Mouse (Mus musculus): ENCODE data around the gene Map2k6. TPM values are rescaled to one million over a fixed set of nuclear protein-coding genes. Genes with fewer than 3 reads are reported as not detected.
"Not testable (repeated sequence)": the region's sequence is repeated elsewhere in the genome, so short reads cannot be mapped to it uniquely, and the experiment has no call there.

Gene Map2k6
- total RNA-seq (2014; rRNA removed) (25.5 and 25.9 TPM in 2 replicates), polyA plus RNA-seq (2015; fragmentation: Nextera tagmentation; extraction: Ambion mirVana) (19.2 and 21.3 TPM in 2 replicates)

GRCm38 (mm10) chr11:110398553-110399239, at the start of gene Map2k6:
Gene Map2k6, plus strand, starts transcription at chr11:110399122.
- peaks cover 9% of the 10 kb centered on the region for H3K4me1 ChIP-seq (ENCODE audit: insufficient read depth)
- peak within 1 kb of the TSS; percentile 50 for H3K9ac ChIP-seq
- TF ChIP-seq CTCF (IDR thresholded peaks at IDR 0.05; ENCODE audit: low read depth) = peak; percentile 37; the same call in 1 of the 2 replicates
- H3K36me3 ChIP-seq (ENCODE audit: insufficient read depth) = no peaks in the 10 kb centered on the region
- H3K4me3 ChIP-seq (ENCODE audit: low read depth, low read length) = peak within 1 kb of the TSS; percentile 68
- no peak within 1 kb of the TSS for H3K27ac ChIP-seq (ENCODE audit: low read depth, low read length)
- DNase-seq (peak; percentile 90), ATAC-seq (peak; percentile 95)
- H3K4me2 ChIP-seq (ENCODE audit: low read depth) = peak within 1 kb of the TSS; percentile 59
- no peaks in the 10 kb centered on the region for H3K27me3 ChIP-seq (ENCODE audit: insufficient read depth, low read length)
- H3K9me3 ChIP-seq (ENCODE audit: low read length) = no peaks in the 10 kb centered on the region
- WGBS = 7% methylated on average over 20 of the region's 20 CpGs

GRCm38 (mm10) chr11:110354261-110354660, 44.7 kb upstream of the Map2k6 start:
- 82% methylated on average over 9 of the region's 9 CpGs for WGBS

GRCm38 (mm10) chr11:110355131-110355530, 43.8 kb upstream of the Map2k6 start:
- H3K4me3 ChIP-seq (ENCODE audit: low read depth, low read length); H3K27me3 ChIP-seq (ENCODE audit: insufficient read depth, low read length); ATAC-seq; H3K36me3 ChIP-seq (ENCODE audit: insufficient read depth); H3K4me1 ChIP-seq (ENCODE audit: insufficient read depth); H3K9me3 ChIP-seq (ENCODE audit: low read length); H3K4me2 ChIP-seq (ENCODE audit: low read depth); H3K27ac ChIP-seq (ENCODE audit: low read depth, low read length); H3K9ac ChIP-seq; DNase-seq: not testable (repeated sequence)
- 79% methylated on average over 9 of the region's 9 CpGs for WGBS

More at GRCm38 (mm10) chr11:110354261-110354660, 44.7 kb upstream of the Map2k6 start:
- Histone ChIP-seq H3K27me3 (ENCODE audit: insufficient read depth, low read length) (no peaks in the 10 kb centered on the region), H3K4me1 (ENCODE audit: insufficient read depth) (no peaks in the 10 kb centered on the region), H3K4me3 (ENCODE audit: low read depth, low read length) (no peak overlapping the region), H3K36me3 (ENCODE audit: insufficient read depth) (no peaks in the 10 kb centered on the region), H3K9me3 (ENCODE audit: low read length) (no peaks in the 10 kb centered on the region), H3K27ac (ENCODE audit: low read depth, low read length) (no peak overlapping the region), H3K9ac (no peak overlapping the region), H3K4me2 (ENCODE audit: low read depth) (no peak overlapping the region)
- ATAC-seq (no peak), DNase-seq (no peak)
- TF ChIP-seq CTCF (IDR thresholded peaks at IDR 0.05; ENCODE audit: low read depth) = no peak

DNA sequence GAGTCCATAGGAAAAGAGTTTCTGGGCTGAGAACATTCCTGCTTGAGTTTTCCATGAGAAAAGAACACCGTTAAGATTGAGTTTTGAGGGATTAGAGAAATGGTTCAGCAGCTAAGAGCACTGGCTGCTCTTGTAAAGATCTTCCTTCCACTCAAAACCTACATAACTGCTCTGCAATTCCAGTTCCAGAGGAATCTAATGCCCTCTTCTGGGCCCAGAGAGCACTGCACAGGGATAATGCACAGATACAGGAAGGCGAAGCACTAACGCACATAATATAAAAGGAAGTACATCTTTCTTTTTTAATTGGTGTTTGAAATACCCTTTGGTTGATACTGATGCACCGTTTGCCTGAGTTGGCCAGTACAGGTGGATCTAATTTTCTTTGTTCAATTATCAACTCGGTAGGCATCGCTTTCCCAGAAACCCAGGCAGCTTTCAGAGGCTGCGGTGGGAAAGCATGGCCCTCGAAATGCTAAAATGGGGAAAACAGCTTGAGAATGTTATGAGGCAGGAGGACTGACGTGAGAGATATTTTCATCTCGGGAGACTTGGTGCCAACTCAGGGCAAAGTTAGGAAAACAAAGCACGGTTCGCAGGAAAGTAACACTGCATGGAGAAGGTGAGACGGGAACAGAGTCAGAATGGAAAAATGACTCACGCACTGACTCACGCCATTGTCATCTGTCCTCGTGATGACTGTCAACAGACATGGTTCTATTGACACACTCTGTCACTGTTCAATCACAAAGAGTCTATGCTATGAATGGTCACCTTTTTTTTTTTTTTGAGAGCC, 41.0 kb upstream of the Map2k6 start:
- H3K4me2 ChIP-seq (ENCODE audit: low read depth) = no peak overlapping the region
- no peak overlapping the region for H3K27ac ChIP-seq (ENCODE audit: low read depth, low read length)
- no peaks in the 10 kb centered on the region for H3K27me3 ChIP-seq (ENCODE audit: insufficient read depth, low read length)
- H3K9me3 ChIP-seq (ENCODE audit: low read length) = no peaks in the 10 kb centered on the region
- peak; percentile 52 for DNase-seq
- no peaks in the 10 kb centered on the region for H3K36me3 ChIP-seq (ENCODE audit: insufficient read depth)
- H3K9ac ChIP-seq = no peak overlapping the region
- peak; percentile 68 for TF ChIP-seq CTCF (IDR thresholded peaks at IDR 0.05; ENCODE audit: low read depth)
- 67% methylated on average over 16 of the region's 16 CpGs for WGBS
- 0 out of 2 replicates have a peak, but pooled peaks have one; percentile 27 for ATAC-seq
- H3K4me1 ChIP-seq (ENCODE audit: insufficient read depth) = no peaks in the 10 kb centered on the region
- no peak overlapping the region for H3K4me3 ChIP-seq (ENCODE audit: low read depth, low read length)

- DNase-seq (peak; percentile 43), ATAC-seq (no peak)
- Histone ChIP-seq H3K4me1 (ENCODE audit: insufficient read depth) (no peaks in the 10 kb centered on the region), H3K27me3 (ENCODE audit: insufficient read depth, low read length) (no peaks in the 10 kb centered on the region), H3K9me3 (ENCODE audit: low read length) (no peaks in the 10 kb centered on the region), H3K4me3 (ENCODE audit: low read depth, low read length) (no peak overlapping the region), H3K9ac (no peak overlapping the region), H3K4me2 (ENCODE audit: low read depth) (no peak overlapping the region), H3K36me3 (ENCODE audit: insufficient read depth) (no peaks in the 10 kb centered on the region), H3K27ac (ENCODE audit: low read depth, low read length) (no peak overlapping the region)
- peak; percentile 61 for TF ChIP-seq CTCF (IDR thresholded peaks at IDR 0.05; ENCODE audit: low read depth)
- WGBS = 78% methylated on average over 3 of the region's 3 CpGs
These were observed 33.9 kb upstream of the Map2k6 start for GRCm38 (mm10) chr11:110365016-110365415.

- Histone ChIP-seq H3K4me2 (ENCODE audit: low read depth) (no peak overlapping the region), H3K9me3 (ENCODE audit: low read length) (no peaks in the 10 kb centered on the region), H3K27ac (ENCODE audit: low read depth, low read length) (no peak overlapping the region), H3K27me3 (ENCODE audit: insufficient read depth, low read length) (no peaks in the 10 kb centered on the region), H3K36me3 (ENCODE audit: insufficient read depth) (no peaks in the 10 kb centered on the region), H3K4me3 (ENCODE audit: low read depth, low read length) (no peak overlapping the region), H3K9ac (no peak overlapping the region), H3K4me1 (ENCODE audit: insufficient read depth) (no peaks in the 10 kb centered on the region)
- 82% methylated on average over 3 of the region's 3 CpGs for WGBS
- TF ChIP-seq CTCF (IDR thresholded peaks at IDR 0.05; ENCODE audit: low read depth) = 0 out of 2 replicates have a peak, but pooled peaks have one; percentile 14
- no peak for ATAC-seq
- no peak for DNase-seq
These were observed 32.0 kb upstream of the Map2k6 start for GRCm38 (mm10) chr11:110366902-110367301.

- Histone ChIP-seq H3K4me2 (ENCODE audit: low read depth) (no peak overlapping the region), H3K4me1 (ENCODE audit: insufficient read depth) (no peaks in the 10 kb centered on the region), H3K4me3 (ENCODE audit: low read depth, low read length) (no peak overlapping the region), H3K27ac (ENCODE audit: low read depth, low read length) (no peak overlapping the region), H3K27me3 (ENCODE audit: insufficient read depth, low read length) (no peaks in the 10 kb centered on the region), H3K36me3 (ENCODE audit: insufficient read depth) (no peaks in the 10 kb centered on the region), H3K9me3 (ENCODE audit: low read length) (no peaks in the 10 kb centered on the region), H3K9ac (no peak overlapping the region)
- no peak for TF ChIP-seq CTCF (IDR thresholded peaks at IDR 0.05; ENCODE audit: low read depth)
- DNase-seq (no peak), ATAC-seq (no peak)
- WGBS = 94% methylated on average over 13 of the region's 13 CpGs
These were observed 31.3 kb upstream of the Map2k6 start for GRCm38 (mm10) chr11:110367638-110368037.

All from forebrain, postnatal 0 days (tissue).